Mouse (Mus musculus): ENCODE results near the gene Pygb. TPM values are rescaled to one million over a fixed set of nuclear protein-coding genes. Genes with fewer than 3 reads are reported as not detected.

The Pygb gene
- total and polyA plus RNA-seq, 2 experiments from 2014 or later: 282 to 581 TPM

- DNase-seq (ENCODE audit: low spot score) (no peak), ATAC-seq (ENCODE audit: insufficient read depth, low read depth) (no peak)
- H3K4me2 ChIP-seq (ENCODE audit: low read depth, low read length): no peak overlapping the region
- 54% methylated on average over 8 of the region's 8 CpGs for WGBS
- peak overlapping the region; percentile 95 for H3K27ac ChIP-seq (ENCODE audit: low read depth)
- no peak overlapping the region for H3K4me3 ChIP-seq (ENCODE audit: low read depth, low read length)
- H3K9ac ChIP-seq (replicated peaks; ENCODE audit: low read depth, low read length): no peak overlapping the region; the same call in 1 of the 2 replicates
- no peaks in the 10 kb centered on the region for H3K36me3 ChIP-seq (replicated peaks; ENCODE audit: control insufficient read depth, insufficient read depth, low read length)
- no peaks in the 10 kb centered on the region for H3K9me3 ChIP-seq (replicated peaks; ENCODE audit: control insufficient read depth, low read length)
- TF ChIP-seq CTCF (IDR thresholded peaks at IDR 0.05; ENCODE audit: low read depth) (no peak), EP300 (IDR thresholded peaks at IDR 0.05; ENCODE audit: low read depth) (no peak)
- H3K27me3 ChIP-seq (ENCODE audit: control insufficient read depth, insufficient read depth, low read length): no peaks in the 10 kb centered on the region
- H3K4me1 ChIP-seq (ENCODE audit: control insufficient read depth, insufficient read depth): peaks cover 49% of the 10 kb centered on the region
Measured at GRCm38 (mm10) chr2:150771996-150772395, 14.5 kb upstream of the Pygb start.

- H3K4me1 ChIP-seq (ENCODE audit: control insufficient read depth, insufficient read depth): peaks cover 51% of the 10 kb centered on the region
- H3K4me3 ChIP-seq (ENCODE audit: low read depth, low read length): no peak overlapping the region
- TF ChIP-seq CTCF (IDR thresholded peaks at IDR 0.05; ENCODE audit: low read depth) (no peak), EP300 (IDR thresholded peaks at IDR 0.05; ENCODE audit: low read depth) (0 out of 2 replicates have a peak, but pooled peaks have one; percentile 64)
- 33% methylated on average over 10 of the region's 10 CpGs for WGBS
- peak overlapping the region; percentile 95 for H3K27ac ChIP-seq (ENCODE audit: low read depth)
- H3K36me3 ChIP-seq (replicated peaks; ENCODE audit: control insufficient read depth, insufficient read depth, low read length): no peaks in the 10 kb centered on the region
- H3K9ac ChIP-seq (replicated peaks; ENCODE audit: low read depth, low read length): no peak overlapping the region
- no peaks in the 10 kb centered on the region for H3K27me3 ChIP-seq (ENCODE audit: control insufficient read depth, insufficient read depth, low read length)
- no peaks in the 10 kb centered on the region for H3K9me3 ChIP-seq (replicated peaks; ENCODE audit: control insufficient read depth, low read length)
- H3K4me2 ChIP-seq (ENCODE audit: low read depth, low read length): 0 out of 2 replicates have a peak overlapping the region, but pooled peaks have one; percentile 4
- peak; percentile 92 for DNase-seq (ENCODE audit: low spot score)
- peak; percentile 83 for ATAC-seq (ENCODE audit: insufficient read depth, low read depth)
Measured at GRCm38 (mm10) chr2:150772466-150773119, 13.9 kb upstream of the Pygb start.

DNA sequence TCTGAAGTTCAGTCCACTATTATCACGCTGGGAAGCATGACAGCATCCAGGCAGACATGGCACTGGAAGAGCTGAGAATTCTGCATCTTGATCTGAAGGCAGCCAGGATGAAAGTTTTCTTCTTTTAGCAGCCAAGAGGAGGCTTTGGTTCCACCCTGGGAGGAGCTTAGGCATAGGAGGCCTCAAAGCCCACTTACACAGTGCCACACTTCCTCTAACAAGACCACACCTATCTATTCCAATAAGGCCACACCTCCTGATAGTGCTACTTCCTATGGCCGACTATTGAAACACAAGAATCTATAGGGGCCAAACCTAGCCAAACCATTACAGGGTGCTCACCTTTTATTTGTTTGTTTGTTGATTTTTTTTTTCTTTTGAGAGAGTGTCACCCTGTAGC, 3.7 kb upstream of the Pygb start:
- DNase-seq (ENCODE audit: low spot score) (no peak), ATAC-seq (ENCODE audit: insufficient read depth, low read depth) (no peak)
- TF ChIP-seq EP300 (IDR thresholded peaks at IDR 0.05; ENCODE audit: low read depth) (no peak), CTCF (IDR thresholded peaks at IDR 0.05; ENCODE audit: low read depth) (no peak)
- Histone ChIP-seq H3K27ac (ENCODE audit: low read depth) (no peak overlapping the region), H3K36me3 (replicated peaks; ENCODE audit: control insufficient read depth, insufficient read depth, low read length) (no peaks in the 10 kb centered on the region), H3K9me3 (replicated peaks; ENCODE audit: control insufficient read depth, low read length) (no peaks in the 10 kb centered on the region), H3K4me2 (ENCODE audit: low read depth, low read length) (no peak overlapping the region), H3K27me3 (ENCODE audit: control insufficient read depth, insufficient read depth, low read length) (no peaks in the 10 kb centered on the region), H3K4me1 (ENCODE audit: control insufficient read depth, insufficient read depth) (peaks cover 9% of the 10 kb centered on the region; the same call in 1 of the 2 replicates), H3K9ac (replicated peaks; ENCODE audit: low read depth, low read length) (no peak overlapping the region), H3K4me3 (ENCODE audit: low read depth, low read length) (no peak overlapping the region)
- 76% methylated on average over 2 of the region's 2 CpGs for WGBS

DNA sequence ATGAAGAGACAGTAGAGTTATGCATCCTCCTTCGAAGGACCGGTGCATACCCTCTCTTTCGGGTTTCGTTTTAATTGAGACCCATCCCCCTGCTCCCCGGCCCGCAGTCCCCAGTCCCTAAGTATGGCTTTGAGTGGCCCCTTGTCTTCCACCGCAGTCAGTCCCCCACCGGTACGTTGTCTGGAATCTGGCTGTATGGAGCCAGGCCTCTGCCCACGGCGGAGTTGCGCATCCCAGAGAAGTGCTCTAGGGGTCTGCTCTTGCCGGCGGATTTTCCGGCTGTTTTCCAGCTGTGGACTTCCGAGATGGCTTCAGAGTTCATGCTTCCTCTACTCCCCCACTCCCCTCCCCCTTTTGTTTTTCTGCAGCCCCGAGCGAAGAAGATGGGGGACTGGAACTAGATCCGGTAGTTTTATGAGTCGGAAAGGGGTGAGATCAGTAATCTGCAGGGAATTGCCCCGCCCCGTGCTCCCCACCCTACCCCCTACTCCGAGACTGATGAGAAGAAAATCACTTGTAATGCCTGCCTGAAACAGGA, 768 bp downstream of the Pygb start:
- peak overlapping the region; percentile 83 for H3K4me2 ChIP-seq (ENCODE audit: low read depth, low read length)
- under 1% methylated on average over 23 of the region's 23 CpGs for WGBS
- peak overlapping the region; percentile 80 for H3K9ac ChIP-seq (replicated peaks; ENCODE audit: low read depth, low read length)
- ATAC-seq (ENCODE audit: insufficient read depth, low read depth): peak; percentile 10
- peak overlapping the region; percentile 92 for H3K27ac ChIP-seq (ENCODE audit: low read depth)
- H3K4me3 ChIP-seq (ENCODE audit: low read depth, low read length): peak overlapping the region; percentile 89
- DNase-seq (ENCODE audit: low spot score): peak; percentile 39
- H3K4me1 ChIP-seq (ENCODE audit: control insufficient read depth, insufficient read depth): peaks cover 24% of the 10 kb centered on the region
- peaks cover 23% of the 10 kb centered on the region for H3K36me3 ChIP-seq (replicated peaks; ENCODE audit: control insufficient read depth, insufficient read depth, low read length)
- no peaks in the 10 kb centered on the region for H3K9me3 ChIP-seq (replicated peaks; ENCODE audit: control insufficient read depth, low read length)
- H3K27me3 ChIP-seq (ENCODE audit: control insufficient read depth, insufficient read depth, low read length): no peaks in the 10 kb centered on the region
- TF ChIP-seq CTCF (IDR thresholded peaks at IDR 0.05; ENCODE audit: low read depth) (no peak), EP300 (IDR thresholded peaks at IDR 0.05; ENCODE audit: low read depth) (no peak)

- Histone ChIP-seq H3K27ac (ENCODE audit: low read depth) (peak overlapping the region; percentile 92), H3K9ac (replicated peaks; ENCODE audit: low read depth, low read length) (0 out of 2 replicates have a peak overlapping the region, but pooled peaks have one; percentile 80), H3K4me1 (ENCODE audit: control insufficient read depth, insufficient read depth) (peaks cover 24% of the 10 kb centered on the region), H3K36me3 (replicated peaks; ENCODE audit: control insufficient read depth, insufficient read depth, low read length) (peaks cover 39% of the 10 kb centered on the region), H3K9me3 (replicated peaks; ENCODE audit: control insufficient read depth, low read length) (no peaks in the 10 kb centered on the region), H3K4me2 (ENCODE audit: low read depth, low read length) (peak overlapping the region; percentile 83), H3K27me3 (ENCODE audit: control insufficient read depth, insufficient read depth, low read length) (no peaks in the 10 kb centered on the region), H3K4me3 (ENCODE audit: low read depth, low read length) (peak overlapping the region; percentile 89)
- ATAC-seq (ENCODE audit: insufficient read depth, low read depth) (peak; percentile 52), DNase-seq (ENCODE audit: low spot score) (peak; percentile 92)
- no peak for TF ChIP-seq EP300 (IDR thresholded peaks at IDR 0.05; ENCODE audit: low read depth)
- peak; percentile 42 for TF ChIP-seq CTCF (IDR thresholded peaks at IDR 0.05; ENCODE audit: low read depth)
- WGBS: 11% methylated on average over 4 of the region's 4 CpGs
Measured at GRCm38 (mm10) chr2:150788768-150789550, 2.4 kb downstream of the Pygb start.

All from heart, postnatal 0 days (tissue).